Mouse (Mus musculus) forebrain, postnatal 0 days (tissue): ENCODE results near the gene Cabp2. TPM values are rescaled to one million over a fixed set of nuclear protein-coding genes. Genes with fewer than 3 reads are reported as not detected.

Experiments used
- ATAC-seq: fragments of 200-750 bp; cut with Nextera tagmentation; 2 replicates; pipeline ENCODE4 v1.8.0; 2017; ENCODE audit warnings: mild to moderate bottlenecking, moderate library complexity
- DNase-seq: peaks from one replicate; pipeline ENCODE4 v3.0.0-alpha.2; 2015
- H3K27ac ChIP-seq: fragments of 300-500 bp; sonication (generic); 2 replicates; pipeline ENCODE4 v1.5.1; 2014; ENCODE audit warnings: low read depth, mild to moderate bottlenecking, antibody characterized with exemption, low read length, moderate library complexity, mixed read lengths
- H3K27me3 ChIP-seq: fragments of 300-500 bp; sonication (generic); 2 replicates; pipeline ENCODE4 v1.6.1; 2014; ENCODE audit warnings: mild to moderate bottlenecking, low read length, mixed read lengths; ENCODE audit not compliant: insufficient read depth
- H3K36me3 ChIP-seq: fragments of 300-500 bp; sonication (generic); 2 replicates; pipeline ENCODE4 v1.6.1; 2014; ENCODE audit warnings: mild to moderate bottlenecking, moderate library complexity; ENCODE audit not compliant: insufficient read depth
- H3K4me1 ChIP-seq: fragments of 300-500 bp; sonication (generic); 2 replicates; pipeline ENCODE4 v1.6.1; 2014; ENCODE audit warnings: antibody characterized with exemption; ENCODE audit not compliant: insufficient read depth
- H3K4me2 ChIP-seq: fragments of 300-500 bp; sonication (generic); 2 replicates; pipeline ENCODE4 v1.6.1; 2014; ENCODE audit warnings: low read depth, mild to moderate bottlenecking, moderate library complexity
- H3K4me3 ChIP-seq: fragments of 300-500 bp; sonication (generic); 2 replicates; pipeline ENCODE4 v1.5.1; 2014; ENCODE audit warnings: low read depth, low read length, mixed read lengths
- H3K9ac ChIP-seq: fragments of 300-500 bp; sonication (generic); 2 replicates; pipeline ENCODE4 v1.6.1; 2014; ENCODE audit warnings: mild to moderate bottlenecking
- H3K9me3 ChIP-seq: fragments of 300-500 bp; sonication (generic); 2 replicates; pipeline ENCODE4 v1.6.1; 2016; ENCODE audit warnings: low read length
- CTCF ChIP-seq: sonication (generic); IDR thresholded peaks from 2 replicates; pipeline ENCODE4 v1.5.1; 2016; ENCODE audit warnings: antibody characterized with exemption, control low read depth, low read depth
- WGBS: fragments of 180-500 bp; shearing (Covaris S2); extraction: QIAGEN DNeasy Blood & Tissue Kit; methylation state at CpG from one replicate; pipeline ENCODE4 v1.1.7; 2014; 5-methylcytosine and 5-hydroxymethylcytosine counted together
- polyA plus RNA-seq: library from polyadenylated mRNA; unstranded; fragments of >200 nt; fragmentation: Nextera tagmentation; extraction: Ambion mirVana; gene quantifications from 2 replicates; pipeline ENCODE4 v1.2.1, GENCODE M21; 2015
- total RNA-seq: library from RNA; depleted of rRNA; stranded (reverse); fragments of >200 nt; gene quantifications from 2 replicates; pipeline ENCODE4 v1.2.3, GENCODE M21; 2014

The Cabp2 gene
- total and polyA plus RNA-seq, 2 experiments from 2014 or later: not detected

DNA sequence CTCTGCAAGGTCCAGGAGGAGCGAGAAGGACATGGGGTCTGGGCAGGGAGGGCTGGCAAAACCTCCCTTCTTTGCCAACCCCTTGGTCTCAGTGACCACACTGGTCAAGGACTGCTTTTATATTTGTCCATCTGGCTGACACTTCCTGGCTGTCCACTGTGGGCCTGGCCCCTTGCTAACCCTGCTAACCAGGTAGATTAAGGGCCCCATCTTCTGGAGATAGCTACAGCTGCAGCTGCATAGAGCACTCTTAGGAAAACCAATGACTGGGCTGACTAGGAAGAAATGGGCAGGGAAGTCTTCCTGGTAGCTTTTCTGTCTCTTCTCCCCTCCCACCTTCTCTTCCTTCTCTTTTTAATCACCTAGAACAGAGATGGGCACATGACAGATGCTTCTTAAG is 3.6 kb downstream of the Cabp2 start:
- Histone ChIP-seq H3K9me3 (no peaks in the 10 kb centered on the region), H3K4me3 (no peak overlapping the region), H3K27ac (no peak overlapping the region), H3K4me1 (no peaks in the 10 kb centered on the region), H3K27me3 (no peaks in the 10 kb centered on the region), H3K36me3 (no peaks in the 10 kb centered on the region), H3K4me2 (no peak overlapping the region), H3K9ac (no peak overlapping the region)
- ATAC-seq: no peak
- peak; percentile 25; the same call in 1 of the 2 replicates for TF ChIP-seq CTCF
- DNase-seq: no peak
- WGBS: 84% methylated on average over 1 of the region's 1 CpGs

DNA sequence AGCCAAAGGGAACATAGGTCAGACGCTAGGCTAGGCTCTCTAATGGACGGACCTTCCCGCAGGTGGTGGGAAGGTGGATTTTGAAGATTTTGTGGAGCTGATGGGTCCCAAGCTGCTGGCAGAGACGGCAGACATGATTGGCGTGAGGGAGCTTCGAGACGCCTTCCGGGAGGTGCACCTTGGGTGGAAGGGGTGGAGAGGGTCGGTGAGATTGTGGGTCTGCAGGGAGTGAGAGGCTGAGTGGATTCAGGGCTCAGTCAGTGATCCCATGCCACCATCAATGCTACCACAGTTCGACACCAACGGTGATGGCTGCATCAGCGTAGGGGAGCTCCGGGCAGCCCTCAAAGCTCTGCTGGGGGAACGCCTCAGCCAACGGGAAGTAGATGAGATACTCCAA is 4.8 kb downstream of the Cabp2 start:
- ATAC-seq (no peak), DNase-seq (no peak)
- Histone ChIP-seq H3K4me3 (no peak overlapping the region), H3K36me3 (no peaks in the 10 kb centered on the region), H3K9me3 (no peaks in the 10 kb centered on the region), H3K27me3 (no peaks in the 10 kb centered on the region), H3K27ac (no peak overlapping the region), H3K9ac (no peak overlapping the region), H3K4me1 (no peaks in the 10 kb centered on the region), H3K4me2 (no peak overlapping the region)
- WGBS: 94% methylated on average over 15 of the region's 15 CpGs
- no peak for TF ChIP-seq CTCF

DNA sequence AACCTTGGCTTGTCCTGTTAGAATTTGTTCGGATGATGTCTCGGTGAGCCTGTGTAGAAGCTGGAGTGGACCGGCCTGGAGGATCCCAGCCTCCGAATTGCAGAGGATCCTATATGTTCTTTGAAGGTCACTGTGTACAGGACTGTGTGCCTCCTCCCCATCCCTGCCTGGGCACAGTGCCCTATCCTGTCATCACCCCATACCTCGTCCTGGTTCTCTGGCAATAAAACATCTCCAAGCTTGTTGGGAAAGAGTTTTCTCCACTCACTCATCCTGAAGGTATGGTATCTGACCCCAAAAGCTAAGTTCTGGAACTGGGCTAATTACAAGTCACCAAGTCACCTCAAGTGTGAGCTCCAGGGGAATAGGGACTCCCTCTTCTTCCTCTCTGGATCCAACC is 5.7 kb downstream of the Cabp2 start:
- no peaks in the 10 kb centered on the region for H3K36me3 ChIP-seq
- no peak overlapping the region for H3K4me3 ChIP-seq
- DNase-seq (no peak), ATAC-seq (no peak)
- WGBS: 87% methylated on average over 5 of the region's 5 CpGs
- H3K4me2 ChIP-seq: no peak overlapping the region
- H3K9ac ChIP-seq: no peak overlapping the region
- TF ChIP-seq CTCF: no peak
- H3K9me3 ChIP-seq: no peaks in the 10 kb centered on the region
- no peak overlapping the region for H3K27ac ChIP-seq
- no peaks in the 10 kb centered on the region for H3K27me3 ChIP-seq
- no peaks in the 10 kb centered on the region for H3K4me1 ChIP-seq

DNA sequence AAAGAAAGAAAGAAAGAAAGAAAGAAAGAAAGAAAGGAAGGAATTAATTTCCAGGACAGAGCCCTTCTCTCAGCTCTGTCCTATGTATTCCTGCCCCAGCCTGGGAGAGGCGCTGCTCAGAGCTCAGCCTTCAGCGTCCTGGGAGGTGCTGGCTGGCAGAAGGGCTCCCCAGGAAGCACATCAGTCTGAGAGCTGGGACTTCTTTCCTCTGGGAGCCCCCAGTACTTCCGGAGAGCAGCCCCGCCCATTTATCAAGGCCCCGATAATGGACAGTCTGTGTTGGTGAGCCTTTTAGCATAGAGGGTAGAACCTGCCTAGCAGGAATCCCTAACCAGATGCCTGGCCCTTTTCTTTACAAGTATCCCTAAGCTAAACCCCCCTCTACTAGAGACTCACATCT is 6.8 kb downstream of the Cabp2 start:
- Histone ChIP-seq H3K27me3 (no peaks in the 10 kb centered on the region), H3K4me2 (no peak overlapping the region), H3K4me3 (no peak overlapping the region), H3K9ac (no peak overlapping the region), H3K36me3 (no peaks in the 10 kb centered on the region), H3K4me1 (no peaks in the 10 kb centered on the region), H3K27ac (no peak overlapping the region), H3K9me3 (no peaks in the 10 kb centered on the region)
- ATAC-seq (no peak), DNase-seq (no peak)
- WGBS: 58% methylated on average over 5 of the region's 5 CpGs
- TF ChIP-seq CTCF: no peak

- no peaks in the 10 kb centered on the region for H3K36me3 ChIP-seq
- DNase-seq (no peak), ATAC-seq (no peak)
- H3K9me3 ChIP-seq: no peaks in the 10 kb centered on the region
- H3K27me3 ChIP-seq: no peaks in the 10 kb centered on the region
- no peak overlapping the region for H3K4me3 ChIP-seq
- H3K9ac ChIP-seq: no peak overlapping the region
- no peak for TF ChIP-seq CTCF
- no peaks in the 10 kb centered on the region for H3K4me1 ChIP-seq
- 29% methylated on average over 6 of the region's 6 CpGs for WGBS
- no peak overlapping the region for H3K27ac ChIP-seq
- H3K4me2 ChIP-seq: no peak overlapping the region
These were observed 7.8 kb downstream of the Cabp2 start for GRCm38 (mm10) chr19:4089128-4089527.

DNA sequence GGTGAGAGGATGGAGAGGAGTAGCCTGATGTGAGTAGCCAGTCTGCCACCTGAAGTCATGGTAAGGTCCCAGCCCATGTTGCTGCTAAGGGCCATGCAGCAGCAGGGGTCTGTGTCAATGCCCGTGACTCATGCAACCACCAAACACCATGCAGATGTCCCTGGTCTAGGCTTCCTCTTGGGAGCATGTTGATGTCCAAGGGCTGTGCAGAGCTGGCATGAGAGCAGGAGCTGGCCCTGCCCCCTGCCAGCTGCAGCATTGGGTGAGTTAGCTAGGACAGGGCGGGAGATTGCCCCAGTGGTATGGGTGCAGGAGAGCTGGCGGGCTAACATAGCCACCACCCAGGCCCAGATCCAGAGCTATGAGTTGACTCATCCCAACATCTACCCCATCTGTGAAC is 9.1 kb downstream of the Cabp2 start:
- TF ChIP-seq CTCF: no peak
- ATAC-seq: no peak
- H3K9me3 ChIP-seq: no peaks in the 10 kb centered on the region
- DNase-seq: no peak
- WGBS: 89% methylated on average over 3 of the region's 3 CpGs
- H3K27ac ChIP-seq: no peak overlapping the region
- no peak overlapping the region for H3K4me2 ChIP-seq
- H3K27me3 ChIP-seq: no peaks in the 10 kb centered on the region
- no peaks in the 10 kb centered on the region for H3K4me1 ChIP-seq
- H3K9ac ChIP-seq: no peak overlapping the region
- no peaks in the 10 kb centered on the region for H3K36me3 ChIP-seq
- no peak overlapping the region for H3K4me3 ChIP-seq

GRCm38 (mm10) chr19:4091383-4091782 is 10.0 kb downstream of the Cabp2 start:
- Histone ChIP-seq H3K4me3 (no peak overlapping the region), H3K4me2 (no peak overlapping the region), H3K4me1 (0 out of 2 replicates have a peak, but pooled peaks cover 5% of the 10 kb centered on the region), H3K9ac (no peak overlapping the region), H3K27me3 (no peaks in the 10 kb centered on the region), H3K9me3 (no peaks in the 10 kb centered on the region), H3K27ac (no peak overlapping the region), H3K36me3 (no peaks in the 10 kb centered on the region)
- 75% methylated on average over 2 of the region's 2 CpGs for WGBS
- no peak for DNase-seq
- no peak for TF ChIP-seq CTCF
- ATAC-seq: no peak

- no peaks in the 10 kb centered on the region for H3K9me3 ChIP-seq
- ATAC-seq: no peak
- H3K4me2 ChIP-seq: no peak overlapping the region
- TF ChIP-seq CTCF: no peak
- H3K36me3 ChIP-seq: no peaks in the 10 kb centered on the region
- DNase-seq: no peak
- 85% methylated on average over 3 of the region's 3 CpGs for WGBS
- no peaks in the 10 kb centered on the region for H3K27me3 ChIP-seq
- 0 out of 2 replicates have a peak, but pooled peaks cover 5% of the 10 kb centered on the region for H3K4me1 ChIP-seq
- no peak overlapping the region for H3K9ac ChIP-seq
- H3K27ac ChIP-seq: no peak overlapping the region
- H3K4me3 ChIP-seq: no peak overlapping the region
These were observed 11.4 kb downstream of the Cabp2 start for GRCm38 (mm10) chr19:4092750-4093149.
